Mouse (Mus musculus) kidney, postnatal 0 days (tissue): ENCODE measurements at regions not wholly inside any gene's neighbourhood (a gene's known extent, or its start where the extent isn't known, plus 50 kb on each side); places are given as distances from the start of the nearest gene placed in this dataset.

ENCODE experiments used
- ATAC-seq: fragments of 200-750 bp; cut with Nextera tagmentation; replicated peaks from 2 replicates; pipeline ENCODE4 v1.8.0; 2017; ENCODE audit warnings: low read depth, moderate number of reproducible peaks, moderate TSS enrichment, moderate library complexity; ENCODE audit not compliant: low FRiP score
- DNase-seq: peaks from one replicate; pipeline ENCODE4 v3.0.0-alpha.2; 2016; ENCODE audit warnings: low spot score
- H3K27ac ChIP-seq: fragments of 300-500 bp; sonication (generic); 2 replicates; pipeline ENCODE4 v1.5.1; 2014; ENCODE audit warnings: mild to moderate bottlenecking
- H3K27me3 ChIP-seq: fragments of 300-500 bp; sonication (generic); 2 replicates; pipeline ENCODE4 v1.6.1; 2014; ENCODE audit warnings: low read length, mixed read lengths; ENCODE audit not compliant: insufficient read depth
- H3K36me3 ChIP-seq: fragments of 300-500 bp; sonication (generic); 2 replicates; pipeline ENCODE4 v1.6.1; 2014; ENCODE audit warnings: low read length, mixed read lengths; ENCODE audit not compliant: insufficient read depth
- H3K4me1 ChIP-seq: fragments of 300-500 bp; sonication (generic); replicated peaks from 2 replicates; pipeline ENCODE4 v1.6.1; 2014; ENCODE audit warnings: antibody characterized with exemption, low read length, mixed read lengths; ENCODE audit not compliant: insufficient read depth
- H3K4me2 ChIP-seq: fragments of 300-500 bp; sonication (generic); 2 replicates; pipeline ENCODE4 v1.6.1; 2014; ENCODE audit warnings: mild to moderate bottlenecking, low read length, moderate library complexity, mixed read lengths
- H3K4me3 ChIP-seq: fragments of 300-500 bp; sonication (generic); replicated peaks from 2 replicates; pipeline ENCODE4 v1.5.1; 2014; ENCODE audit warnings: low read depth, low read length
- H3K9ac ChIP-seq: fragments of 300-500 bp; sonication (generic); 2 replicates; pipeline ENCODE4 v1.6.1; 2014; ENCODE audit warnings: low read depth, low read length
- H3K9me3 ChIP-seq: fragments of 300-500 bp; sonication (generic); replicated peaks from 2 replicates; pipeline ENCODE4 v1.6.1; 2016; ENCODE audit warnings: low read length, inconsistent platforms, mixed read lengths
- CTCF ChIP-seq: IDR thresholded peaks from 2 replicates; pipeline ENCODE4 v1.5.1; 2016; ENCODE audit warnings: antibody characterized with exemption, low read depth, mild to moderate bottlenecking, moderate library complexity
- WGBS: fragments of 180-500 bp; shearing (Covaris S2); extraction: QIAGEN DNeasy Blood & Tissue Kit; methylation state at CpG from one replicate; pipeline ENCODE4 v1.1.7; 2014; 5-methylcytosine and 5-hydroxymethylcytosine counted together

GRCm38 (mm10) chr7:88960190-88960589 lies 443.8 kb downstream of the Tmem135 start:
- no peak for ATAC-seq
- WGBS: 89% methylated on average over 4 of the region's 4 CpGs
- no peak for DNase-seq
- TF ChIP-seq CTCF: no peak
- H3K4me2 ChIP-seq: no peak overlapping the region
- no peak overlapping the region for H3K9ac ChIP-seq
- H3K4me1 ChIP-seq: no peaks in the 10 kb centered on the region
- H3K27me3 ChIP-seq: no peaks in the 10 kb centered on the region
- no peaks in the 10 kb centered on the region for H3K36me3 ChIP-seq
- no peaks in the 10 kb centered on the region for H3K9me3 ChIP-seq
- no peak overlapping the region for H3K27ac ChIP-seq
- H3K4me3 ChIP-seq: no peak overlapping the region

- 44% methylated on average over 6 of the region's 6 CpGs for WGBS
- no peaks in the 10 kb centered on the region for H3K36me3 ChIP-seq
- no peak overlapping the region for H3K4me3 ChIP-seq
- H3K4me2 ChIP-seq: no peak overlapping the region
- H3K9ac ChIP-seq: no peak overlapping the region
- DNase-seq (no peak), ATAC-seq (no peak)
- no peak overlapping the region for H3K27ac ChIP-seq
- no peaks in the 10 kb centered on the region for H3K9me3 ChIP-seq
- H3K4me1 ChIP-seq: no peaks in the 10 kb centered on the region
- TF ChIP-seq CTCF: no peak
- no peaks in the 10 kb centered on the region for H3K27me3 ChIP-seq
These were observed 444.5 kb downstream of the Tmem135 start for GRCm38 (mm10) chr7:88959332-88960124.

GRCm38 (mm10) chr7:88954978-88955377 lies 449.0 kb downstream of the Tmem135 start:
- no peak for DNase-seq
- Histone ChIP-seq H3K4me2 (no peak overlapping the region), H3K9ac (no peak overlapping the region), H3K4me3 (no peak overlapping the region), H3K4me1 (no peaks in the 10 kb centered on the region), H3K9me3 (no peaks in the 10 kb centered on the region), H3K27ac (no peak overlapping the region), H3K27me3 (no peaks in the 10 kb centered on the region), H3K36me3 (no peaks in the 10 kb centered on the region)
- WGBS: 85% methylated on average over 3 of the region's 3 CpGs
- no peak for ATAC-seq
- TF ChIP-seq CTCF: no peak

- Histone ChIP-seq H3K36me3 (no peaks in the 10 kb centered on the region), H3K4me1 (no peaks in the 10 kb centered on the region), H3K9ac (no peak overlapping the region), H3K4me3 (no peak overlapping the region), H3K27ac (no peak overlapping the region), H3K9me3 (no peaks in the 10 kb centered on the region), H3K27me3 (no peaks in the 10 kb centered on the region), H3K4me2 (no peak overlapping the region)
- ATAC-seq: no peak
- TF ChIP-seq CTCF: no peak
- DNase-seq: no peak
These were observed 458.7 kb downstream of the Tmem135 start for GRCm38 (mm10) chr7:88945338-88945737.

- no peak for TF ChIP-seq CTCF
- ATAC-seq: no peak
- no peaks in the 10 kb centered on the region for H3K27me3 ChIP-seq
- H3K4me3 ChIP-seq: no peak overlapping the region
- 36% methylated on average over 2 of the region's 2 CpGs for WGBS
- H3K36me3 ChIP-seq: no peaks in the 10 kb centered on the region
- no peaks in the 10 kb centered on the region for H3K4me1 ChIP-seq
- DNase-seq: no peak
- no peaks in the 10 kb centered on the region for H3K9me3 ChIP-seq
- no peak overlapping the region for H3K27ac ChIP-seq
- H3K9ac ChIP-seq: no peak overlapping the region
- no peak overlapping the region for H3K4me2 ChIP-seq
These were observed 459.1 kb downstream of the Tmem135 start for GRCm38 (mm10) chr7:88944936-88945335.

GRCm38 (mm10) chr7:88941246-88941910 lies 462.6 kb downstream of the Tmem135 start:
- Histone ChIP-seq H3K9me3 (no peaks in the 10 kb centered on the region), H3K4me3 (no peak overlapping the region), H3K4me1 (no peaks in the 10 kb centered on the region), H3K4me2 (no peak overlapping the region), H3K36me3 (no peaks in the 10 kb centered on the region), H3K27me3 (no peaks in the 10 kb centered on the region), H3K9ac (no peak overlapping the region), H3K27ac (no peak overlapping the region)
- DNase-seq (no peak), ATAC-seq (no peak)
- TF ChIP-seq CTCF: no peak
- WGBS: 76% methylated on average over 9 of the region's 9 CpGs
